Mouse (Mus musculus) lung, adult 18-20 months (tissue): ENCODE measurements around the gene Zfp541.

ENCODE experiments used
- DNase-seq, 2 experiments: peaks; one replicate each; pipeline ENCODE4 v3.0.0; 2022; ENCODE audit warnings: mixed read lengths in 2 of 2

Gene Zfp541

GRCm38 (mm10) chr7:16061219-16062098 is at the start of gene Zfp541:
TSS of gene Zfp541 (plus strand) at chr7:16061814.
- no peak for DNase-seq

DNA sequence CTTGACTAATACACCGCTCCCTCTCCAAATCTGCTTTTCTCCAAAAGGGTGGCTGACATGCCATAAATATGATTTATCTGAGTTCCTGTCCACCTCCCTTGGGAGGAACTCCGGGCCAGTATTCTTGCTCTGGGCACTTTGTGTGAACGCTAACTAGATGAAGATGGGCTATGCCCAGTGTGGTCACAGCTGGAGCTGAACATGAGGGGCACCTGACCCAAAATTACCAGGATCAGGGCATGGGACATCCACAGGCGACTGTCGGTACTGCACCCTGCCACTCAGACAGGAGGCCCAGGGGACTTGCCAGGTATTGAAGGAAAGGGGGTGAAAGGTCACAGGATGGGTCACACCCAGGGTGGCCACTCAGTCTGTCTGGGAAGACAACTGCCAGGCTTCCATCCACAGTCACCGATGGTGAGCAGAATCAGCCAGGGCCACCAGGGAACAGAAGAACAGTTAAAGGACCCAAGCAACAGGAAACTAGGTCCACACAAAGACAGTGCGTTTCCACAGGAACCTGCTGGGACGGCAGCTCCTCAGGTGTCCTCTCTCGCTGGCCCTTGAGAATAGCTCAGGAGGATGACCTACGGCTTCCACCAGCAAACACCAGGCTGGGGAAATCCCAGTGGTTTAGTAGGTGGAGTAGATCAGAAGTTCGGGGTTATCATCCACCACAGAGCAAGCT is 48.9 kb upstream of the Zfp541 start:
- peak in 1 of 2 experiments; percentile 35 for DNase-seq

DNA sequence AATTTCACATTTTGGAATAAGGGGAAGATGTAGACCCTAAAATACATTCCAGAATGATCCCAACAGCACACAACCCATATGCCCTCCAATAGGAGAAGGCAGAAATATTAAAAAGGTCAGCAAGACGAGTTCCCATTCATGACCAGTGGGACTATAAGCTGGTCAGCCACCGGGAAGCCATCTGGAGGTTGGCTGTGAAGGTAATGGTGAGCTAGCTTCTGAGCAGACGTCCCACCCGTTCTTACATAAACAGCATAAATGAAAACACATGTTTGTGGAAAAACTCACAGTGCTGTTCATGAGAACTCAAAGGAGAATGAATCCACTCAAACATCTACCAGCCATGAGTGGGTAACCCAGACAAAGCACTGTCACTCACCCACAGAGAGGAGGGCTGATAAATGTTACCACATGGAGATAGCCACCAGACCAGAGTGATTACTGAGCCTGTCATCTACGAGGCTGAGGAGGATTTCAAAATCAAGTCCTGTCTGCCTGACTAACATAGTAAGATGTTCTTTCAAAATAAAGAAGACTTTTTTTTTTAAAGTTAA is 47.8 kb upstream of the Zfp541 start:
- no peak for DNase-seq

- no peak for DNase-seq
Measured at GRCm38 (mm10) chr7:16014521-16015175, 47.0 kb upstream of the Zfp541 start.

DNA sequence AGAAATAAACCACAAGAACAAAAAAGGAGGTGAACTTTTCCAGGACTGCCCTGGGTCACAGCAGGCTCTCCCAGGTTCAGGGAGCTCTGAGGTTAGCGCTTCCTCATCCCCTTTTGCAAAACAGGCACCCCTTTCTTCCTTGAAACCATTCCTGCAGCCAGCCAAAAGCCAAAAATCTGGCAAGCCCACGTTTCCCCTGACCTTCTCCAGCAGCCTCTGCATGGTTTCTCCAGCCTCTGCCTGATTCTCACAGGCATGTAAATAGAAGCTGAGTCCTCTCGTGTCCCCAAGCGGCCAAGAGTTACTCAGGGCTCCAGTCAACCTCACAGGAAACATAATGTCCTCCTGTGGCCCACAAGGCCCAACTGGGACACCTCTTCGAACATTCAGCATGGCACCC is 46.2 kb upstream of the Zfp541 start:
- no peak for DNase-seq

DNA sequence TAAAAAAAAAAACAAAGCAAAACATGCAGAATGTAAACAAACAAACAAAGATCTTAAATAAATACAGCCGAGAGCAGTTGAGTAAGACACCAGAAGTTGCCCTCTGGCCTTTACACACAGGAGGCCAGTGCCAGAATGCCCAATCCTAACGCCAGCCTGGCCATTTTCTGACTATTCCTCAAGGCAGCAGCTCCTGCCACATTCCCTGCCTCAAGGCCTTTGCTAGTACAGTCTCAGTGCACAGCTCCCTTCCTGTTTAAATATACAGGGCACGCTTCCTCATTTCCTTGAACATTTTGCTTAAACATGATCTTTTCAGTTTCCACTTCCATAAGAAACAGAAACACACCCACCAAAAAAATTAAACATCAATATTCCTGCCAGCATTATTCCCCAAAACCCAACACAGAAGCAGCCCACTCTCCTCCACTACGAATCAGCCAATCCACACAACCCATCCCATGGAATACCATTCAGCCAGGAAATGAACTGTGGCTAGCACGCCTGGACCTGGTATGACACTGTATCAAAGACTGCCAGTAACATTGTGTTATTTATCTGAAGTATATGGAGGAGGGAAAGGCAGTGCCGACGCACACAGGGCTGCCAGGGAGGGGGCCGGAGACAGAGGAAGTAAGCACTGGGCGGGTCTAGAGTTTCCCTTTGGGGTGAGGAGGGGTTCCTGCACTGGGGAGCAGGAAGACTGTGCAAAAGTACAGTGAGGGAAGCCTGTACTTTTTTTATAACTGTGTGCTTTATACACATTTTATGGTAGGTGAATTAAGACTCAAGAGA is 43.4 kb upstream of the Zfp541 start:
- peak; percentile 78 to 80 for DNase-seq

GRCm38 (mm10) chr7:16019256-16020094 is 42.1 kb upstream of the Zfp541 start:
- DNase-seq, result no peak

DNA sequence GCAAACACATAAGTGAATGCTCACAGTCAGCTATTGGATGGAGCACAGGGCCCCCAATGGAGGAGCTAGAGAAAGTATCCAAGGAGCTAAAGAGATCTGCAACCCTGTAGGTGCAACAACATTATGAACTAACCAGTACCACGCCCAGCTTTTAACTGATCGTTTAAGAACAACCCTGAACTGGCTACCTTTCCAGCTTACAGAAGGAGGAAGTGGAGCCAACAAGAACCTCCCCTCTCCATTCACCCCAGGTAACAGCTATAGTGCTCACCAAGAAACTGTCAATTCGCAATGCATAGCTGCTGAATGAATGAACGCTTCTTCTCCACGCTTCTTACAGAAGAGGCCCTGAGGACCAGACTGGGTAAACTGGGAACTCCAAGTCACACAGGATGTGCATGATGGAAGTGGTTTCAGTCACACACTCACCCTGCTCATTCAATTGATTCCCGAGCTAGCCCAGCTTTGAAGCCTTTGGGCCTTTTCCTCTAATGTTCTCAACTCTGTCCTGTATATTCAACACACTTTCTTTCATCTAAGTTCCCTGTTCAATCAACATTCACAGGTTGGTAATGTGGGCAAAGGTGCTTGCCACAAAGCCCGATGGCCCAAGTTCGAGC is 36.9 kb upstream of the Zfp541 start:
- DNase-seq, result no peak

- DNase-seq, result peak; percentile 66 to 76
Measured at GRCm38 (mm10) chr7:16028102-16028927, 33.3 kb upstream of the Zfp541 start.

- no peak for DNase-seq
Measured at GRCm38 (mm10) chr7:16031072-16031471, 30.5 kb upstream of the Zfp541 start.

- no peak for DNase-seq
Measured at GRCm38 (mm10) chr7:16033059-16033458, 28.6 kb upstream of the Zfp541 start.

GRCm38 (mm10) chr7:16033580-16034461 is 27.8 kb upstream of the Zfp541 start:
- no peak for DNase-seq

- DNase-seq, result no peak
Measured at GRCm38 (mm10) chr7:16036972-16037371, 24.6 kb upstream of the Zfp541 start.

- no peak for DNase-seq
Measured at GRCm38 (mm10) chr7:16039363-16039762, 22.3 kb upstream of the Zfp541 start.

- no peak for DNase-seq
Measured at GRCm38 (mm10) chr7:16041208-16041607, 20.4 kb upstream of the Zfp541 start.

- DNase-seq, result no peak
Measured at GRCm38 (mm10) chr7:16042850-16043775, 18.5 kb upstream of the Zfp541 start.

- DNase-seq, result no peak
Measured at GRCm38 (mm10) chr7:16043861-16044435, 17.7 kb upstream of the Zfp541 start.
